Mouse (Mus musculus) spleen, adult 18-20 months (tissue): ENCODE measurements around the gene Ehmt2.
"Not testable (repeated sequence)": the region's sequence is repeated elsewhere in the genome, so short reads cannot be mapped to it uniquely, and the experiment has no call there.

ENCODE experiments used
- DNase-seq, 2 experiments: peaks; one replicate each; pipeline ENCODE4 v3.0.0; 2022; ENCODE audit warnings: mixed read lengths in 2 of 2

Gene Ehmt2

DNA sequence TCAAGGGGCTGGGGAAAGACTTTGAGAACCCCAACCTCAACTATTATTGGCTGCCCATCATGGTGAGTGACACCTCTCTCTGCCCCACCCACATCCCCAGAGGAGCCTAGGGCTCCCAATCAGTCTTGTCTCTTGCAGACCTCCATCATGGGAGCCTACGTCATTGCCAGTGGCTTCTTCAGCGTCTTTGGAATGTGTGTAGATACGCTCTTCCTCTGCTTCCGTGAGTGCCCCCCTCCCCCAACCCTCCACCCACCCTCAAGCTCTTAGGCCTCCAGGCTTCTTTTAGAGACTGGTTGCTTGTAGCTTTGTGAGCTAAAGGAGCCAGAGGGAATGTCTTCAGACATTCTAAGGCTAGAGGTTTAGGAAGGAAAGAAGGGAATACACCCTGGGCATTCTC is 30.6 kb downstream of the Ehmt2 start:
- DNase-seq, result no peak

DNA sequence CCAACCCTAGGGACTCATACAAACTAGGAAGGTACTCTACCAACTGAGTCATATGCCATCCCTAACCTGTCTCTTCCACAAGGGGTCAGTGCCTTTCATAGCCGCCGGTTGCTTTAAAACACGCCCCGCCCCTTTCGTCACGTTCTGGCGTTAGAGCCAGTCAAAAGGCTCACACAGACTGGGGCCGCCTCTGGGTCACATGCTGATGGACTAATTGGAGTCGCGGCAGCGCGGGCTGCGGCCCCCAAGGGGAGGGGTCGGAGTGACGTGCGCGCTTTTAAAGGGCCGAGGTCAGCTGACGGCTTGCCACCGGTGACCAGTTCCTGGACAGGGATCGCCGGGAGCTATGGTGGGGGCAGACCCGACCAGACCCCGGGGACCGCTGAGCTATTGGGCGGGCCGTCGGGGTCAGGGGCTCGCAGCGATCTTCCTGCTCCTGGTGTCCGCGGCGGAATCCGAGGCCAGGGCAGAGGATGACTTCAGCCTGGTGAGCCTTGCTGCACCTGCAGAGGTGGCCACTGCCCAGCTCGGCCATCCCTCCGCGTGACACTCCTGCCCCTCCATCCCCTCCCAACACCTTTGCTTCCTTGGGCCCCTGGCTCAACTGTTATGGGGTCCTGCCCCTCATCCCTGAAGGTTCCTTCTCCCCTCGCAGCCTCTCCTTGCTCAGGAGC is 32.9 kb downstream of the Ehmt2 start, which contains the start of gene Neu1:
Gene Neu1 (plus strand): TSS at position 193 of the 674 bp plus-strand sequence.
- peak; percentile 95 to 96 for DNase-seq

DNA sequence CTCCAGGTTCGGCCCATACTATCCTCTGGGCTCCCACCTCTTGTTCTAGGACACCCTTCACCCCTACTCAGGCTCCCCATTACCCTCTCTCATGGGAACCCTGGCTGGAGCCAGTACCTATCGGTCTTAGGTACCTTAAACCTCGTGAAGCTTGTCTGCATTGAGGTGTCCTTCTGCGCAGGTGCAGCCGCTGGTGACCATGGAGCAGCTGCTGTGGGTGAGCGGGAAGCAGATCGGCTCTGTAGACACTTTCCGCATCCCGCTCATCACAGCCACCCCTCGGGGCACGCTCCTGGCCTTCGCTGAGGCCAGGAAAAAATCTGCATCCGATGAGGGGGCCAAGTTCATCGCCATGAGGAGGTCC is 33.4 kb downstream of the Ehmt2 start:
- DNase-seq, result peak; percentile 36 to 50

DNA sequence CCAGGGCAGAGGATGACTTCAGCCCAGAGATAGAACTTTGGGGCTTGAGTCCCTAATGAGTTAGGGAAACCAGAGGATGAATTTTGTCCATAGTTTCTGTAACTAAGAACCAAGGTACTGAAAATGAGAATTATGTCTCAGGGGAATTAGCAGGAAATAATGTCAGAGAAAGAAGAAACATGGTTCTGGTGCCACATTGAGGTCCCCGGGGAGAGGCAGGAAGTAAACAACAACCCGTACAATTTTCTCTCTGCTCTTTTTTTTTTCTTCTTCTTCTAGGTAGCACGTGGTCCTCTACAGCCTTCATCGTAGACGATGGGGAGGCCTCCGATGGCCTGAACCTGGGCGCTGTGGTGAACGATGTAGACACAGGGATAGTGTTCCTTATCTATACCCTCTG is 34.0 kb downstream of the Ehmt2 start:
- peak in 1 of 2 experiments; percentile 14 for DNase-seq

DNA sequence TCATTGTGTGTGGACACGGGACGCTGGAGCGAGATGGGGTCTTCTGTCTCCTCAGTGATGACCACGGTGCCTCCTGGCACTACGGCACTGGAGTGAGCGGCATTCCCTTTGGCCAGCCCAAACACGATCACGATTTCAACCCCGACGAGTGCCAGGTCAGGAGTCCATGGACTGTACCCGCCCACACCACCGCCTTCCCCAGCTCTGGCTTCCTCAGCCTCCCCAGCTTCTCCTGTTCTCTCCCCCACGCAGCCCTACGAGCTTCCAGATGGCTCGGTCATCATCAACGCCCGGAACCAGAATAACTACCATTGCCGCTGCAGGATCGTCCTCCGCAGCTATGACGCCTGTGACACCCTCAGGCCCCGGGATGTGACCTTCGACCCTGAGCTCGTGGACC is 35.8 kb downstream of the Ehmt2 start:
- no peak for DNase-seq

DNA sequence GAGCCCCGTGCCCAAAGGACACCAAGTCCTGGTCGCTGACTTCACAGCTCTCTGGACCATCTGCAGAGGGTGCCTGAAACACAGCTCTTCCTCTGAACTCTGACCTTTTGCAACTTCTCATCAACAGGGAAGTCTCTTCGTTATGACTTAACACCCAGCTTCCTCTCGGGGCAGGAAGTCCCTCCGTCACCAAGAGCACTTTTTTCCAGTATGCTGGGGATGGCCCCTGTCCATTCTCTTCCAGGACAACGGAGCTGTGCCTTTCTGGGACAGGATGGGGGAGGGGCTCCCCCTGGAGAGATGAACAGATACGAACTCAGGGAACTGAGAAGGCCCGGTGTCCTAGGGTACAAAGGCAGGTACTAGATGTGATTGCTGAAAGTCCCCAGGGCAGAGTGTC is 36.6 kb downstream of the Ehmt2 start:
- DNase-seq, result no peak

DNA sequence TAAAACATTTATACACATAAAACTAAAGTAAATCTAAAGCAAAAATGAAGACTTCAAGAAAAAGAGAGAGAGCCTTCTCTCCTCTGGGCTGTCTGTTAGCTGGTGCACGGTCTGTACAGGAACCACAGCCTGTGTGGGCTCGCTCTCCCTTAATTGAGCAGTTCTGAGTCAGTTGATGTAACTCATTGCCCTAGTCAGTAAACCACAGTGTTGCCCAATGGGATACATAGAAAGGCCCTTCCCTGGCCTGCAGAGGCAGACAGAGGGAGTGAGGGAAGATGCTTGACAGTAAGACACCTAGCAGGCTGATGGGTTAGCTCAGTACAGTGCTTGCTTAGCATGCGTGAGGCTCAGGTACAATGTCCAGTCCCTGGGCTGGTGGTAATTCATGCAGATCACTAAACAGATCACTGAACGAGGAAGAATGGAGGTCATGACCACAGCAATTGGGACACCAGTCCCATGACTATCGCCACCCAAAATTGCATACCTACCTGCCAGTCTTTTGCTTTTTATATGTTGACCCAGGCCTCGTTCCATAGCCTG is 39.8 kb downstream of the Ehmt2 start:
- no peak for DNase-seq

DNA sequence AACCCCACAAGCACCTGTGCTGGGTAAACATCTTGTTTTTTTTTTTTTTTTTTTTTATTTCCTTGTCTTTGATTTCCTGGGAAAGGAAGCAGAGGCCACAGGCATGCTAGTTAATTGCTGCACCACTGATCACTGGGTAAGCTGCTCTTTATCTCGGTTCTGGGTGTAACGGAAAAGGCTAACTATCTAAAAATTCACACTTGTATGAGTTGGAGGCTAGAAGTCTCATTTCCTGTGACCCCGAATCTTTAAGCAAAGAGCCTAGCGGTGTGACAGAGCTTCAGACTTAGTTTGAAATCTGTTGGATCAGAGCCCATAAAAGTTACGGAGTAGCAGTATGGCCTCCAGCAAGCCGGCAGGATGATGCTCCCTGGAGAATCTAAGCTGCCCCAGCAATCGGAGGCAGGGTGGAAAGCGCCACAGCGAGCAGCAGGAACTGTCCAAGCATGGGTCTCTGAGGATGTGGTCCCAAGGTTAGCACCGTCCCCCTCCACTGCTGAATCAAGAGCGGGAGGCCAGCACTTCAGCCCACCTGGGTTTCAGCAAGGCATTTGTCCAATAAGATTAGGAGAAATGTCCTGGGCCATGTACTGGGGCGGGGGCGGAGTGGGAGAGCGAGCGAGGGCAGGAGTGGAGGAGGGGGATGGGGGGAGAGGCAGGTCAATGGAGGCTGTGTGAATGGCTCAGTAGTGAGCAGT is 43.2 kb downstream of the Ehmt2 start:
- DNase-seq, result no peak

DNA sequence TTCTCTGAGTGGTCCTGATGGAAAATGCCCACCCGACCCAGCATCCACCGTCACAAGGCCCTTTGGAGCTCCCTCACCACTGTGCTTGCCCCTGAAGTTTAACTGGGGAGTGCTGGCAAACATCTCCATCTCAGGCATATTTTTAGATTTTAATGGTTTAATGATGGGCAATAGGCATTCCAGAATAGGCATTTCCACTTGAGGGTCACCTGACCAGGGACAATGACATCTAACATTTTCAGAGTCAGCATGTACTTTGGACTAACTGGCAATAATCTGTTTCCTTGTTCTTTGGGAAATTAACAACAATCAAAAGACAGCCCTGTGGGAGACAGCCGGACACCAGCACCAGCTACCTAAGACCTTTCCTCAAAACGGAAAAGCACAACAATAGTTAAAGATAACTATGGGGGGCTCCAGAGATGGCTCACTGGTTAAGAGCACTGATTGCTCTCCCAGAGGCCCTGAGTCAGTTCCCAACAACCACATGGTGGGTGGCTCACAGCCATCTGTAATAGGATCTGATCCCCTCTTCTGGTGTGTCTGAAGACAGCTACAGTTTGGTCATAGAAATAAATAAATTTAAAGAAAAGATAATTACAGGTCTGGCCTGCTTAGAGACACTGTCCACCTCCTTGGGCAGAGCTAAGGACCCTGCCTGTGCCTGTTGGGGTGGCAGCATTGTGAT is 45.0 kb downstream of the Ehmt2 start:
- DNase-seq, result no peak

DNA sequence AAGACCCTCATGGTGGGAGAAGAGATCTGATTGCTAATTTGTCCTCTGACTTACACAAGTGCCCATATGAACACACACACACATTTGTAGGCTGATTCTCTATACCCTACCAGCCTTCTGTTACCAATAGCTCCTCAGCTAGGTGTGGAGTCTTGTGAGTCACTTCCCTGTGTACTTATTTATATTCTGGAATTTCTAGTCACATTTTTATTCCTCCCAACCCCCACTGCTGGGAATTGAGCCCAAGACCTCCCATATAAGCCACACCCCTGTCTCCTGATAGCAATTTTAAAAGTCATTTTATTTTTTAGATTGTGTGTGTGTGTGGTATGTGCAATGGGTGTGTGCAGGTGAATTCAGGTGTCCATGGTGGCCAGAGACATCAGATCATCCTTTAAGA is 46.1 kb downstream of the Ehmt2 start:
- DNase-seq, result no peak

DNA sequence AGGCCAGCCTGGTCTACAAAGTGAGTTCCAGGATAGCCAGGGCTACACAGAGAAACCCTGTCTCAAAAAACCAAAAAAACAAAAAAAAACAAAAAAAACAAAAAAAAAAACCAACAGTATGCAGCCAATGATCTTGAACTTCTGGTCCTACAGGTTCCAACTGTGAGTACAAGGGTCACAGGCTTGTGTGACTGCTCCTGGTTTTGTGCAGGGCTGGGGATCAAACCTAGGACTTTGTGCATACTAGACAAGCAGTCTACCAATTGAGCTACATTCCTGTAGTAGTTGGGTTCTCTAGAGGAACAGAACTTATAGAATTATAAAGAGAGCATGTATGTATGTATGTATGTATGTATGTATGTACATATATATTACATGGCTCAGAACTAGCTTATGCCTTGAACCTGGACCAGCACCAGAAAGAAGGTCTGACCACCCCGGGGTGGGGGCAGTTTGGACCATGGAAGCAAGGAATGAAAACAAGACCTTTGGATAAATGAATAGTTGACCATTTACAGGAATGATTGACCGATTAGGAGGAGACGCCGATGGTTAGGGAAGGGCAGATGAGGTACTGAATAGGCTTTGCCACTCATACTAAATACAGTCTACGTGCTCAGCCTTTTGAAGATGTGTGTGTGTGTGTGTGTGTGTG is 48.3 kb downstream of the Ehmt2 start:
- DNase-seq, result no peak

DNA sequence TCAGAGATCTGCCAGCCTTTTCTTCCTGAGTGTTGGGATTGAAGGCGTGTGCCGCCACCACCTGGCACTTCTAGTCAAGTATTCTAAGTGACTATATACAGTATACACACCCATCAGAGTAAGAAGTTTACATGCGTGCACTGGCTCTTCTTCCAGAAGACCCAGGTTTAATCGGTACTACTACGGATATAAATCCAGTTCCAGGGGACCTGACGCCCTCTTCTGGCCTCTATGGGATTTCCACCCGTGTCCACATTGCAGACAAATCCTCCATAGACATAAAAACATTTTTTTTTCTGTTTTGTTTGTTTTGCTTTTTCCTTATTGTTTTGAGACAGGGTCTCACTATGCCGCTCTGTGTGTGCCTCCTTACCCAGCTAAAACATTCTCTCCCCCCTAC is 49.3 kb downstream of the Ehmt2 start:
- DNase-seq, result no peak

DNA sequence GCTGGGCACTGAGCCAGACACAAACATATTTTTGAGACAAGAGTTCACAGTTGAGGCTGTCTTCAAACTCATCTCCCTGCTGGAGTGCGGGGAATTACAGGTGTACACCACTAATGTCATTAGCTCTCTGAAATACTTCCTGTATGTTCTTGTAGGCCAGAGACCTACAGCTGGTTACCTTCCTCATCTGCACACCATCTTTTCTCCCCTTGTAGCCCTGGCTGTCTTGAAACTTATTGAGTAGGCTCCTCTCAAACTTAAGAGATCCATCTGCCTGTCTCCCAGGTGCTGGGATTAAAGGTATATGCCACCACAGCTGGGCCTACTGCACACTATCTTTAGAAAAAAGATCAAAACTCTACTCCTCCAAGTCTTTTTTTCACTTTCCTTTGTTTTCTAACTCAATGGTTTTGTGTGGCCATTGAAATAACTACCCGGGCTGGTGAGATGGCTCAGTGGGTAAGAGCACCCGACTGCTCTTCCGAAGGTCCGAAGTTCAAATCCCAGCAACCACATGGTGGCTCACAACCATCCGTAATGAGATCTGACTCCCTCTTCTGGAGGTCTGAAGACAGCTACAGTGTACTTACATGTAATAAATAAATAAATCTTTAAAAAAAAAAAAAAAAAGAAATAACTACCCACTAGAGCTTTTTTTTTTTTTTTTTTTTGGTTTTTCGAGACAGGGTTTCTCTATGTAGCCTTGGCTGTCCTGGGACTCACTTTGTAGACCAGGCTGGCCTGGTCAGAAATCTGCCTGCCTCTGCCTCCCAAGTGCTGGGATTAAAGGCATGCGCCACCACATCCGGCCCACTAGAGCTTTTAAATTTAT is 50.7 kb downstream of the Ehmt2 start:
- DNase-seq, result not testable (repeated sequence)

DNA sequence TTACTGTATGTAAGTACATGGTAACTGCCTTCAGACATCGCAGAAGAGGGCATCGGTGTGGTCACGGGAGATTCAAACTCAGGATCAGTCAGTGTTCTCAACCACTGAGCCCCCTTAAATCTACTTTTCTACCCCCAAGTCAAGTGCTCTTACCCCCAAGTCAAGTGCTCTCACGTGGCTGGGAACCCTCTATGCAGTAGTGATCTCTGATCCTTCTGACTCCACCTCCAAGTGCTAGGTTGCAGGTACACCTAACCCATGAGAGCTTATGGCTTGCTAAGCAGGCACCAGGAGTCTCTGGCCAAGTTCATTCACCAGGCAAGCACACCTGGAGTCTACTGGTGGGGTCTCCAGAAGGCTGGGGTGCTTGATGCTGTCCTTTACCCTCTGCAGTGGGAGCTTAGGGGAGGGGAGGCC is 51.3 kb downstream of the Ehmt2 start:
- DNase-seq, result no peak

DNA sequence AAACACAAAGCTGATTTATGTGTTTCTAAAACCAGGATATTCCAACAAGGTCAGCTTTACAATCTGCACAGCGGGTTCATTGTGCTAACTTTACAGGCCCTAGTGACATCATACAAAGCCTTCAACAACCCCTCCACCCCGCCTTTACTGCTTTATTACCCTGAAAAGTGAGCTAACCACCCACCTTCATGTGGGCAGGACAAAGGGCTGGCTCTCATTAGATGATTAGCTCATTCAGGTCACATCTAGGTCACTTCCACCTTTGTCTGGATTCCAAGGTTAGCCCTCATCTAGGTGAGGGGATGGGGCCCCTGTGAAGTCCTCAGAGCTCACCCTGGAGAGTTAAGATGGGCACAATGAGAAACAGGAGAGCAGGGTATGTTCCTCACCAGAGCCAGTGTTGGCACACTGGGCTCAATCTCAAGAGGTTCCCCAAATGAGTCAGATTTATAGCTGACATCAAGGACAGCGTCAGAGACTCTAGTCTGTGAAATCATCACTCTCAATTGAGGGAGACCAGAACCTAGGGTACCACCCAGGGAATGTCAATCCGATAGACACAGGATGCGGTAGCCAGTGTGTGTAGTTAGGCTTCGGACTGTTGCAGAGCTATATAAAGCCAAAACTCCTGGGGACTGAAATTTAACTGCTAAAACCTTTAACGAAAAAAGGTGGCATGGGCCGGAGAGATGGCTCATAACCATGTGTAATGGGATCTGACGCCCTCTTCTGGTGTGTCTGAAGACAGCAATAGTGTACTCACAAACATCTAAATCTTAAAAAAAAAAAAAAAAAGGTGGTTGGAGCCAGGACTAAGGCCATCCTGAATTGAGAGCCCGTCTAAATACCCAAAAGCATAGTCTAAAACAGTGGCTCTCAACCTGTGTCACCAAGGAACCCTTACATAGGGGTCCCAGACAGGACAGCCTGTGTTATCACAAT is 52.5 kb downstream of the Ehmt2 start:
- no peak for DNase-seq

DNA sequence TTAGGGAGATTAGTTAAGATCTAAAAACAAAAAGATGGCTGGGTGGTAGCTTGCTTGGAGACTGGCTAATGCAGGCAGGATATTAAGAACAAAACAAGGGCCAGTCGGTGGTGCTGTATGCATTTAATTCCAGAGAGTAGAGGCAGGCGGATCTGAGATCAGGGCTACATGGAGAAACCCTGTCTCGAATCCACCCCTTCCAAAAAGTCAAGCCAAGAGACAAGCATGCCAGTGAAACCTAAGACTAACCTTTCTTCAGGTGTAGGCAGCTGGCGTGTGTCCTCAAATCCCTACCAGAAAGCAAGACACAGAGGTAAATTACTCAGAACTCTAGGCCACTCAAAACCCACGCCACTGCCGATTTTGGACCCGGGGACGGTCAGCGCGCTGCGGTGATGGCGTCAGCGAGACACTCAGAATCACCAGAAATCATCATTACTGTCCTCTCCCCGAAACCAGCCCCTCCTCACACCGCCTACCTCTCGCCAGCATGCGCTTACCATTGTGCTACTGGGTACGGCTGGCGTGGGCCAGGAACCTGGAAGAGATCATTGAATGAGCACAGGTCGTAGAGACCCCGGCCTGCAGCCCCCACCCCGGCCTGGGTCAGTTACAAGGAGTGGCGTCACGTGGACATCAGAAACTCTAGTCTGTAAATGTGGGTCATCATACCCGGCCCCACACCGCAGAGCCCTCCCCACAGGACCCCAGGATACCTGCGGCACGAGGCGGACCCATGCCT is 53.5 kb downstream of the Ehmt2 start:
- DNase-seq, result no peak

DNA sequence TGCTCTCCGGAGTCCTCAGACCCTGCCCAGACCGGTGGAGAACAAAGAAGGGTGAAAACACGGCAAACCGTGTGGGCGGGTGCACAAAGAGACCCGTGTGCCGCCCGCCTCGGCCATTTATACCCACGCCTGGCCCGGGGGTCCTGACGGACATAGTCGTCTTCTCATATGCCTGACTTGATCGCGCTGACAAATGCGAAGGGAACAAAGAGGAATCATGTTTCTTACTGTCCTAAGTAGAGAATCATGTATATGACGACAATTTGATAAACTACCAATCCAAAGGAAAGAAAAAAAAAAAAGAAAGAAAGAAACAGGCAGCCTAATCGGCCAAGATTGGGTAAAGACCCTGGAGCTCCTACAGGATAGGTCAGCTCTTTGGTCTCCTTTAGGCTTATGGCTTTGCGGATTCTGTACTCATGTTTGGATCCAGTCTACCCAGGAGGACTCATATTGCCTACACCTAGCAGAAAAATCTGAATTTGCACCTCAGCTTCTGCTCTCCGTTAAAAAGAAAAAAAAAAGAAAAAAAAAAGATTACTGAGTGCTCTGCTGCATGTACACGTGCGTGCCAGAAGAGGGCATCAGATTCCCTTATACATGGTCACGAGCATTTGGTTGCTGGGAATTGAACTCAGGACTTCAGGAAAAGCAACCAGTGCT is 54.2 kb downstream of the Ehmt2 start:
- DNase-seq, result peak; percentile 63 to 82

DNA sequence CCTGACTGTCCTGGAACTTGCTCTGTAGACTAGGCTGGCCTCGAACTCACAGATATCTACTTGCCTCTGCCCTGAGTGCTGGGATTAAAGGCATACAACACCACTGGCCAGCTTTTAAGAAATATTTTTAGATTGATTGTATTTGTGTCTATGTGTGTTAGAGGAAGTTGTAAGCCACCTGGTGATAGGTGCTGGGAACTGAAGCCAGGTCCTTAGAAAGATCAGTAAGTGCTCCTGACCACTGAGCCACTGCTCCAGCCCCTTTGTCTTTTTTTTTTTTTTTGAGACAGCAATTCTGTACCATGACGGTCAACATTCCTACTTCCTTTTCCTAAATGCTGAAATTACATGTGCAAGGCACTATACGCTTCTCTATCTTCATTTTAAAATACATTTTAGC is 55.0 kb downstream of the Ehmt2 start:
- no peak for DNase-seq

DNA sequence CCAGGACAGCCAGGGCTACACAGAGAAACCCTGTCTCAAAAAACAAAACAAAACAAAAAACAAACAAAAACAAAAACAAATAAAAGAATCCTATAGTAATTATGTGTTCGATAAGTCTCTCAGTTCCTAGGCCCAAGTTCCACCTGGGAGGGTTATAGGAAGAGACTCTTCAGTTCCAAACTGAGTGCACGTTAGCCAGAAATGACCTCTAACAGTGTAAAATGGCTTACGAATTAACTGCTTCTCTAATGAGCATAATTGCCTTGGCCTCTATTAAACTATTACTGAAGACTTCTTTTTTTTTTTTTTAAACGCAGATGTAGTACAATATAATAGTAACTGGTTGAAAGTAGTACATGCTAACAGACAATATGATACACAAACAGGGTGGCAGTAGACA is 55.6 kb downstream of the Ehmt2 start:
- no peak for DNase-seq

DNA sequence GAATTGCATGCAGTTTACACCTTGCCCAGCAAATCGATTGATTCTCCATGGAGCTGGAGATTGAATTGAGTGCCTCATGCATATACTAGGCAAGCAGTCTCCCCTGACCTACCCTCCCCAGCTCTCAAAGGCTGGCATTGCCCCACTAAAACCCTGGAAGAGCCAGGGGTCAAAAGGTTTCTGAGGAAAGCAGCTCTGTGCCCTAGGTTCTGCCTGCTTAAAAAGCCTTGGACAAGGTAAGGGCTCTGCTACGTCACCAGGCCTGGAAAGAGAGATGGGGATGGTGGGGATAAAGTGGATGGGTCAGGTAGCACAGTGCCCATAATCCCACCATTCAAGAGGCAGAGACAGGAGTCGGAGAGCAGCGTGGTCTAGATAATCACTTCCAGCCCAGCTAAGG is 56.6 kb downstream of the Ehmt2 start:
- no peak for DNase-seq
